Mouse (Mus musculus): ENCODE results near the gene Fgf14. TPM values are rescaled to one million over a fixed set of nuclear protein-coding genes. Genes with fewer than 3 reads are reported as not detected.

Gene Fgf14
- total and polyA plus RNA-seq, 3 experiments = 0.11 TPM; not detected in 2

GRCm38 (mm10) chr14:124669739-124670138, 7.2 kb downstream of the Fgf14 start:
- Histone ChIP-seq H3K4me1 (ENCODE audit: insufficient read depth, low read depth, low read length) (no peaks in the 10 kb centered on the region), H3K27me3 (ENCODE audit: insufficient read depth, low read length) (no peaks in the 10 kb centered on the region), H3K4me3 (ENCODE audit: low read depth, low read length) (no peak overlapping the region), H3K9me3 (replicated peaks) (peaks cover 4% of the 10 kb centered on the region; the same call in 1 of the 2 replicates), H3K36me3 (replicated peaks) (no peaks in the 10 kb centered on the region)
- TF ChIP-seq POLR2AphosphoS5 (IDR thresholded peaks at IDR 0.05; ENCODE audit: insufficient replicate concordance, low read depth, low read length) (no peak), GATA1 (IDR thresholded peaks at IDR 0.05; ENCODE audit: borderline replicate concordance, low read length) (no peak), TAL1 (conservative IDR thresholded peaks at IDR 0.05; ENCODE audit: low read depth, low read length) (no peak), GATA2 (IDR thresholded peaks at IDR 0.05; ENCODE audit: borderline replicate concordance, low read depth, low read length) (no peak), CTCF (IDR thresholded peaks at IDR 0.05; ENCODE audit: low read depth, low read length) (no peak)
- DNase-seq (ENCODE audit: low spot score) (no peak), ATAC-seq (ENCODE audit: extremely low read depth, insufficient number of reproducible peaks, low FRiP score, poor library complexity, severe bottlenecking) (no peak)

DNA sequence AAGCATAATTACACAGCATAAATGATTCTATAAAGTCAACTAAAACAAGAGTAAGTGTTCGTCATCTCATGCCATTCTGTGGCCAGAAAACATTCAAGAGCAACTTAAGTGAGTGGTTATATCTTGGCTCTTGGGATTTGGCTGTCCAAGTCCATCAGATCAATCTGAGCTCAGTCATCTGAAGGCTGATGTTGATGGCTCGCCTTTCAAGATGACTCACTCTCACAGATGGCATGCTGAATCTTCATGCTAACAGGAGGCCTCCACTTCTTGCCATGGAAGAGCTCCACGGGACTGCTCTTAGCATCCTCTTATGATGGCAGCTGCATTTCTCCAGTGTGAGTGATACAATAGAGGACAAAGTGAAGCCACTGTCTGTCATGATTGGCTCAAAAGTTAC, 34.1 kb downstream of the Fgf14 start:
- DNase-seq (ENCODE audit: low spot score) (no peak), ATAC-seq (ENCODE audit: extremely low read depth, insufficient number of reproducible peaks, low FRiP score, poor library complexity, severe bottlenecking) (no peak)
- Histone ChIP-seq H3K9me3 (replicated peaks) (no peaks in the 10 kb centered on the region), H3K4me3 (ENCODE audit: low read depth, low read length) (no peak overlapping the region), H3K36me3 (replicated peaks) (no peaks in the 10 kb centered on the region), H3K27me3 (ENCODE audit: insufficient read depth, low read length) (no peaks in the 10 kb centered on the region), H3K4me1 (ENCODE audit: insufficient read depth, low read depth, low read length) (no peaks in the 10 kb centered on the region)
- TF ChIP-seq TAL1 (conservative IDR thresholded peaks at IDR 0.05; ENCODE audit: low read depth, low read length) (no peak), CTCF (IDR thresholded peaks at IDR 0.05; ENCODE audit: low read depth, low read length) (no peak), GATA1 (IDR thresholded peaks at IDR 0.05; ENCODE audit: borderline replicate concordance, low read length) (no peak), GATA2 (IDR thresholded peaks at IDR 0.05; ENCODE audit: borderline replicate concordance, low read depth, low read length) (no peak), POLR2AphosphoS5 (IDR thresholded peaks at IDR 0.05; ENCODE audit: insufficient replicate concordance, low read depth, low read length) (no peak)

- Histone ChIP-seq H3K36me3 (replicated peaks) (no peaks in the 10 kb centered on the region), H3K9me3 (replicated peaks) (no peaks in the 10 kb centered on the region), H3K4me1 (ENCODE audit: insufficient read depth, low read depth, low read length) (no peaks in the 10 kb centered on the region), H3K27me3 (ENCODE audit: insufficient read depth, low read length) (no peaks in the 10 kb centered on the region), H3K4me3 (ENCODE audit: low read depth, low read length) (no peak overlapping the region)
- ATAC-seq (ENCODE audit: extremely low read depth, insufficient number of reproducible peaks, low FRiP score, poor library complexity, severe bottlenecking) = no peak
- DNase-seq (ENCODE audit: low spot score) = no peak
- TF ChIP-seq GATA2 (IDR thresholded peaks at IDR 0.05; ENCODE audit: borderline replicate concordance, low read depth, low read length) (no peak), GATA1 (IDR thresholded peaks at IDR 0.05; ENCODE audit: borderline replicate concordance, low read length) (no peak), CTCF (IDR thresholded peaks at IDR 0.05; ENCODE audit: low read depth, low read length) (no peak), TAL1 (conservative IDR thresholded peaks at IDR 0.05; ENCODE audit: low read depth, low read length) (no peak), POLR2AphosphoS5 (IDR thresholded peaks at IDR 0.05; ENCODE audit: insufficient replicate concordance, low read depth, low read length) (no peak)
Measured at GRCm38 (mm10) chr14:124634881-124635280, 42.0 kb downstream of the Fgf14 start.

GRCm38 (mm10) chr14:124613473-124613872, 63.5 kb downstream of the Fgf14 start:
- no peaks in the 10 kb centered on the region for H3K27me3 ChIP-seq (ENCODE audit: insufficient read depth, low read length)
- ATAC-seq (ENCODE audit: extremely low read depth, insufficient number of reproducible peaks, low FRiP score, poor library complexity, severe bottlenecking) (no peak), DNase-seq (ENCODE audit: low spot score) (no peak)
- TF ChIP-seq GATA1 (IDR thresholded peaks at IDR 0.05; ENCODE audit: borderline replicate concordance, low read length) = no peak
- TF ChIP-seq POLR2AphosphoS5 (IDR thresholded peaks at IDR 0.05; ENCODE audit: insufficient replicate concordance, low read depth, low read length) = no peak
- no peak for TF ChIP-seq CTCF (IDR thresholded peaks at IDR 0.05; ENCODE audit: low read depth, low read length)
- TF ChIP-seq GATA2 (IDR thresholded peaks at IDR 0.05; ENCODE audit: borderline replicate concordance, low read depth, low read length) = no peak
- TF ChIP-seq TAL1 (conservative IDR thresholded peaks at IDR 0.05; ENCODE audit: low read depth, low read length) = no peak
- no peak overlapping the region for H3K4me3 ChIP-seq (ENCODE audit: low read depth, low read length)
- H3K9me3 ChIP-seq (replicated peaks) = no peaks in the 10 kb centered on the region
- no peaks in the 10 kb centered on the region for H3K36me3 ChIP-seq (replicated peaks)
- H3K4me1 ChIP-seq (ENCODE audit: insufficient read depth, low read depth, low read length) = no peaks in the 10 kb centered on the region

- Histone ChIP-seq H3K36me3 (replicated peaks) (no peaks in the 10 kb centered on the region), H3K27me3 (ENCODE audit: insufficient read depth, low read length) (no peaks in the 10 kb centered on the region), H3K9me3 (replicated peaks) (no peaks in the 10 kb centered on the region), H3K4me3 (ENCODE audit: low read depth, low read length) (no peak overlapping the region), H3K4me1 (ENCODE audit: insufficient read depth, low read depth, low read length) (no peaks in the 10 kb centered on the region)
- ATAC-seq (ENCODE audit: extremely low read depth, insufficient number of reproducible peaks, low FRiP score, poor library complexity, severe bottlenecking) (no peak), DNase-seq (ENCODE audit: low spot score) (no peak)
- no peak for TF ChIP-seq POLR2AphosphoS5 (IDR thresholded peaks at IDR 0.05; ENCODE audit: insufficient replicate concordance, low read depth, low read length)
- no peak for TF ChIP-seq TAL1 (conservative IDR thresholded peaks at IDR 0.05; ENCODE audit: low read depth, low read length)
- no peak for TF ChIP-seq CTCF (IDR thresholded peaks at IDR 0.05; ENCODE audit: low read depth, low read length)
- no peak for TF ChIP-seq GATA1 (IDR thresholded peaks at IDR 0.05; ENCODE audit: borderline replicate concordance, low read length)
- no peak for TF ChIP-seq GATA2 (IDR thresholded peaks at IDR 0.05; ENCODE audit: borderline replicate concordance, low read depth, low read length)
Measured at GRCm38 (mm10) chr14:124606036-124606711, 70.8 kb downstream of the Fgf14 start.

- Histone ChIP-seq H3K9me3 (replicated peaks) (no peaks in the 10 kb centered on the region), H3K4me1 (ENCODE audit: insufficient read depth, low read depth, low read length) (no peaks in the 10 kb centered on the region), H3K36me3 (replicated peaks) (no peaks in the 10 kb centered on the region), H3K27me3 (ENCODE audit: insufficient read depth, low read length) (no peaks in the 10 kb centered on the region), H3K4me3 (ENCODE audit: low read depth, low read length) (no peak overlapping the region)
- ATAC-seq (ENCODE audit: extremely low read depth, insufficient number of reproducible peaks, low FRiP score, poor library complexity, severe bottlenecking) = no peak
- no peak for DNase-seq (ENCODE audit: low spot score)
- no peak for TF ChIP-seq CTCF (IDR thresholded peaks at IDR 0.05; ENCODE audit: low read depth, low read length)
Measured at GRCm38 (mm10) chr14:124605031-124605743, 71.7 kb downstream of the Fgf14 start.

Measured in G1E (cell line).